Mouse (Mus musculus) liver, adult 2 months (tissue): ENCODE measurements around the gene Aadacl4. TPM values are rescaled to one million over a fixed set of nuclear protein-coding genes. Genes with fewer than 3 reads are reported as not detected.
"Not testable (repeated sequence)": the region's sequence is repeated elsewhere in the genome, so short reads cannot be mapped to it uniquely, and the experiment has no call there.

Experiments used
- DNase-seq: peaks from one replicate; pipeline ENCODE4 v3.0.0-alpha.2; 2011; ENCODE audit warnings: low read depth, low spot score; ENCODE audit errors: extremely low read depth
- H3K27ac ChIP-seq: fragments of 200-500 bp; replicated peaks from 2 replicates; pipeline ENCODE4 v1.5.1; 2012; ENCODE audit warnings: low read depth, mild to moderate bottlenecking, control low read depth, inconsistent platforms, low read length; ENCODE audit not compliant: insufficient read depth
- H3K27me3 ChIP-seq: fragments of 200-500 bp; 2 replicates; pipeline ENCODE4 v1.6.1; 2012; ENCODE audit warnings: mild to moderate bottlenecking, moderate library complexity, low read length, inconsistent platforms; ENCODE audit not compliant: control insufficient read depth, insufficient read depth
- H3K36me3 ChIP-seq: fragments of 200-500 bp; 2 replicates; pipeline ENCODE4 v1.6.1; 2012; ENCODE audit warnings: low read length, inconsistent platforms; ENCODE audit not compliant: control insufficient read depth, insufficient read depth
- H3K4me1 ChIP-seq: fragments of 200-500 bp; 2 replicates; pipeline ENCODE4 v1.6.1; 2011; ENCODE audit warnings: low read length; ENCODE audit not compliant: control insufficient read depth, insufficient read depth
- H3K4me3 ChIP-seq: fragments of 200-500 bp; 2 replicates; pipeline ENCODE4 v1.5.1; 2011; ENCODE audit warnings: low read depth, mild to moderate bottlenecking, control low read depth, low read length, moderate library complexity; ENCODE audit not compliant: insufficient read depth
- H3K79me2 ChIP-seq: fragments of 200-500 bp; 2 replicates; pipeline ENCODE4 v1.6.1; 2012; ENCODE audit warnings: inconsistent platforms, mild to moderate bottlenecking, low read length, moderate library complexity; ENCODE audit not compliant: control insufficient read depth, insufficient read depth
- H3K9ac ChIP-seq: fragments of 200-500 bp; 2 replicates; pipeline ENCODE4 v1.6.1; 2012; ENCODE audit warnings: low read depth, mild to moderate bottlenecking, control low read depth, inconsistent platforms, low read length
- CTCF ChIP-seq: fragments of 200-500 bp; IDR thresholded peaks from 2 replicates; pipeline ENCODE4 v1.5.1; 2011; ENCODE audit warnings: low read depth, low read length, control low read depth
- POLR2A ChIP-seq: fragments of 200-500 bp; IDR thresholded peaks from 2 replicates; pipeline ENCODE4 v1.6.1; 2011; ENCODE audit warnings: low read length, control low read depth; ENCODE audit not compliant: insufficient read depth; ENCODE audit errors: extremely low read depth
- WGBS: fragments of 180-500 bp; shearing (Covaris S2); methylation state at CpG from one replicate; pipeline ENCODE4 v1.1.7; 2018; 5-methylcytosine and 5-hydroxymethylcytosine counted together
- polyA plus RNA-seq: library from polyadenylated mRNA; depleted of rRNA; stranded (reverse); fragments of >200 nt; gene quantifications from 2 replicates; pipeline ENCODE4 v1.2.3, GENCODE M21; 2012; rRNA removed
- total RNA-seq: library from RNA; depleted of rRNA; stranded (reverse); fragments of >200 nt; gene quantifications from 2 replicates; pipeline ENCODE4 v1.2.3, GENCODE M21; 2014; rRNA removed

The Aadacl4 gene
- not detected in 2 replicates for total RNA-seq
- not detected in 2 replicates for polyA plus RNA-seq

DNA sequence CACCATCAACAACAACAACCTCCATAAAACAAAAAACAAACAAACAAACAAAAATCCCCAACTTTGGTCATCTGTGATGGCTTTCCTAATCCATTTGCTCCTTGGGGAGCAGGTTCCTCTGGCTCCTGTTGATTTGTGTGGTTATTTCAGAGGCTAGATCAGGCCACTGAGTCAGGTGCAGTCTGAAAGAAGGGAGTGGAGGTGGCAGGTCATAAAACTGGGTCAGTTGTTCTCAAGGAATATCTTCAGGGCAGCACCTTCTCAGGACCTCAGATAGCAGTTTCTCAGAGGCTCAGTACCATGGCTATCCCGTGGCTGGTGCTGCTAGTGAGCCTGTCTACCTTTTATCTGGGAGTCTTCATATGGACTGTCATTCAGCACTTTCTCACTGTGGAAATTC lies at the start of gene Aadacl4:
Gene Aadacl4 (plus strand): TSS at position 301 of the 400 bp plus-strand sequence.
- WGBS = 37% methylated on average over 1 of the region's 1 CpGs
- Histone ChIP-seq H3K4me3 (no peak within 1 kb of the TSS), H3K79me2 (no peaks in the 10 kb centered on the region), H3K4me1 (no peaks in the 10 kb centered on the region; the same call in 1 of the 2 replicates), H3K27ac (no peak within 1 kb of the TSS), H3K27me3 (no peaks in the 10 kb centered on the region), H3K36me3 (no peaks in the 10 kb centered on the region), H3K9ac (no peak within 1 kb of the TSS)
- DNase-seq = no peak
- no peak for TF ChIP-seq POLR2A
- no peak for TF ChIP-seq CTCF

GRCm38 (mm10) chr4:144565034-144565433 lies 48.5 kb upstream of the Aadacl4 start, which contains the start of gene Gm13124:
Gene Gm13124 (minus strand): TSS chr4:144565134.
- Histone ChIP-seq H3K79me2 (no peaks in the 10 kb centered on the region), H3K36me3 (no peaks in the 10 kb centered on the region), H3K4me1 (no peaks in the 10 kb centered on the region), H3K9ac (no peak within 1 kb of the TSS), H3K27ac (no peak within 1 kb of the TSS), H3K4me3 (no peak within 1 kb of the TSS), H3K27me3 (no peaks in the 10 kb centered on the region)
- no peak for TF ChIP-seq POLR2A
- TF ChIP-seq CTCF = no peak
- 94% methylated on average over 1 of the region's 1 CpGs for WGBS
- DNase-seq = no peak

GRCm38 (mm10) chr4:144567752-144568151 lies 45.8 kb upstream of the Aadacl4 start:
- Histone ChIP-seq H3K27ac (no peak overlapping the region), H3K4me3 (no peak overlapping the region), H3K27me3 (no peaks in the 10 kb centered on the region), H3K79me2 (no peaks in the 10 kb centered on the region), H3K36me3 (no peaks in the 10 kb centered on the region), H3K9ac (no peak overlapping the region), H3K4me1 (no peaks in the 10 kb centered on the region)
- DNase-seq = no peak
- no peak for TF ChIP-seq CTCF

DNA sequence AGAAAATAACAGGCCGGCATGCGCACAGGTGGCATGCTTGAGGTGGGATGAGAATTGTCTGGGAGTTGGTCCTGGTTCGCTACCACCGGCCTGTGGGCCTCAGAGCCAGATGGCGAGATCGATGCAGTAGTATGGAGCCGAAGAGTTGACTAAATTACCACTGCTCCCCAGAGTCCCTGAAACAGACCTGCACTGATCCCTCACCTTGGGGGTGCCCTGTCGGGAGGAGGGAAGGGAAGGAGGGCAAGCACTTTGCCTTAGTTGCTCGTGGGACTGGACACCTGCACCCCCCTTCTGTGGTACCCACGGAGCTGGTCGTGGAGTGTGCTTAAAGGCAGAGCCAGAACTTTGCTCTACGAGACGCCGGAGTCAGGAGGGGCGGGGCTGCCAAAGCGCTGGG lies 27.3 kb upstream of the Aadacl4 start:
- not testable (repeated sequence) for H3K27ac ChIP-seq, DNase-seq, H3K27me3 ChIP-seq, H3K36me3 ChIP-seq, H3K9ac ChIP-seq, H3K4me1 ChIP-seq, H3K4me3 ChIP-seq, H3K79me2 ChIP-seq
- 84% methylated on average over 14 of the region's 16 CpGs for WGBS

DNA sequence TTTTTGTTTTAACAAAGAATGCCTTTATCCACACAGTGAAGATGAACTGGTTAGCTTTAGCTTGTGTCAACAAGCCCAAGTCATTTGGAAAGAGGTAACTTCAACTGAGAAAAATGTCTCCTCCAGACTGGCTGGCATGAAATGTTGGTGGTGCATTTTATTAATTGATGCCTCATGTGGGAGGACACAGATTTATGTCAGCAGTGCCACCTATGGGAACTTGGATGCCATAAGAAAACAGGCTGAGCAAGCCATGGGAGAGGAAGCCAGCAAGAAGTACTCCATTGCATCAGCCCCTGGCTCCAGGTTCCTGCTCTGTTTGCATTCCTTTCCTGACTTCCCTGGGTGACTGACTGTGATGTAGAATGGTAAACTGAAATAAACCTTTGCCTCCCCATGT lies 20.7 kb upstream of the Aadacl4 start:
- Histone ChIP-seq H3K36me3 (no peaks in the 10 kb centered on the region), H3K9ac (no peak overlapping the region), H3K4me3 (no peak overlapping the region), H3K79me2 (no peaks in the 10 kb centered on the region), H3K27ac (no peak overlapping the region), H3K27me3 (no peaks in the 10 kb centered on the region), H3K4me1 (no peaks in the 10 kb centered on the region)
- no peak for TF ChIP-seq CTCF
- no peak for TF ChIP-seq POLR2A
- DNase-seq = no peak

- Histone ChIP-seq H3K4me1 (no peaks in the 10 kb centered on the region; the same call in 1 of the 2 replicates), H3K27me3 (no peaks in the 10 kb centered on the region), H3K36me3 (no peaks in the 10 kb centered on the region), H3K4me3 (no peak overlapping the region), H3K9ac (no peak overlapping the region), H3K27ac (no peak overlapping the region), H3K79me2 (no peaks in the 10 kb centered on the region)
- WGBS = 20% methylated on average over 1 of the region's 1 CpGs
- DNase-seq = peak; percentile 81
- TF ChIP-seq CTCF (no peak), POLR2A (no peak)
Measured at GRCm38 (mm10) chr4:144614586-144614985, 1.1 kb downstream of the Aadacl4 start.
